Mouse (Mus musculus) G1E (cell line): ENCODE data around the gene Pkdcc.

Experiments
- CTCF ChIP-seq: IDR thresholded peaks from 2 replicates; pipeline ENCODE4 v1.5.1; 2012; ENCODE audit warnings: low read depth, low read length, inconsistent platforms, mixed read lengths
- GATA1 ChIP-seq: IDR thresholded peaks from 2 replicates; pipeline ENCODE4 v1.6.1; 2012; ENCODE audit warnings: borderline replicate concordance, low read length, inconsistent platforms, mixed read lengths
- POLR2AphosphoS5 ChIP-seq: IDR thresholded peaks from 2 replicates; pipeline ENCODE4 v1.6.1; 2012; ENCODE audit warnings: low read depth, low read length, inconsistent platforms; ENCODE audit not compliant: insufficient replicate concordance

DNA sequence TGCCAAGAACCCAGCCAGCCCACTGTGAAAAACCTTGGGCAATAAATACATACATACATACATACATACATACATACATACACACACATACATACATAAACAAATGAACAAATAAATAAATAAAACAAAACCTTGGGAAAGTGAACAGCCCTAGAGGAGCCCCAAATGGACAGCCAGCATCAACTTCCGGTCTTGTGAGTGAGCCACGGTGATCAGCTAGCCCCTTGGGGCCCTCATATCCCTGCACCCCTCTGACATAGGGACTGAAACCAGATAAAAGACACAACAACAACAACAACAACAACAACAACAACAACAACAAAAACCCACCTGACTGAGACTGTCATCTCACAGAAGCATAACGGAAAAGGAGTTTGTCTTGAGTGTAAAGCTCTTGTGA is 30.4 kb downstream of the Pkdcc start:
- TF ChIP-seq GATA1: no peak
- TF ChIP-seq CTCF: no peak
- TF ChIP-seq POLR2AphosphoS5: no peak
